Mouse (Mus musculus): ENCODE data around the gene Pus1.

DNA sequence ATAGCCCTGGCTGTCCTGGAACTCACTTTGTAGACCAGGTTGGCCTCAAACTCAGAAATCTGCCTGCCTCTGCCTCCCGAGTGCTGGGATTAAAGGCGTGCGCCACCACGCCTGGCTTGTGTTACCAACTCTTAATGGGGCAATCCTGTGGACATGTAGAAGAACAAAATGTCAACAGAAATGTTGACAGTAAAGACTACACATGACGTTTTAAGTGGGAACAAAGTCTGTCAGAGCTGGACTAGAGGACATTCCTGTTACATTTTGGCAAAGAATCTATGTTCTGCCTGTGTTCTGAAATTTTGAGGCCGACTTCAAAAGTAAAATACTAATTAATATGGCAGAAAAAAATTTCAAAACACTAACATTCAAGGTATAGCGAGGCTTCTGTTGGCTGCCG lies 16.6 kb downstream of the Pus1 start:
- no peak for TF ChIP-seq POLR2A (IDR thresholded peaks at IDR 0.05; ENCODE audit: low read depth, low read length)
- TF ChIP-seq CTCF (conservative IDR thresholded peaks at IDR 0.05; ENCODE audit: insufficient read depth, insufficient read length, low read depth, low read length), result no peak

All from kidney, adult 2 months (tissue).